Mouse (Mus musculus): ENCODE measurements at regions not wholly inside any gene's neighbourhood (a gene's known extent, or its start where the extent isn't known, plus 50 kb on each side); places are given as distances from the start of the nearest gene placed in this dataset.

DNA sequence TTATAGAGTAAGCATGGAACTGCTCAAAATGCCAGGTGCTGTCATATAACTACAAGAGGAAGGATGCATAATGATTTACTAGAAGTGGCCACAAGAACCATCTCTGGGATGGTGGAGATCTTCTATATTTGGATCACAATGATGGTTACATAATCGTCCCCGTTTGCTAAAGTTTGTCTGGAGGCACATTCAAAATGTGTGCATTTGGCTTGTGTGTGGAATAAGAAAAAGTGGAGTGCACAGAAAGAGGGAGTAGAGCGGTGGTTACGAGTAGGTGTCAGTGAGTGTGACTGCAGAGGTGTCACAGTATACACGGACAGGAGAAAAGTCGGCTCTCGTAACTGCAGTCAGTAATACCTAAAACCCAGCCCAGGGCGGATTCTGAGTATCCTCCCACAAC lies 238.3 kb upstream of the Cnr1 start:
- DNase-seq (ENCODE audit: low read depth, low spot score): no peak

- DNase-seq (ENCODE audit: low read depth, low spot score): no peak
These were observed 237.0 kb upstream of the Cnr1 start for GRCm38 (mm10) chr4:33687434-33687833.

- no peak for DNase-seq (ENCODE audit: low read depth, low spot score)
These were observed 231.0 kb upstream of the Cnr1 start for GRCm38 (mm10) chr4:33693441-33693840.

DNA sequence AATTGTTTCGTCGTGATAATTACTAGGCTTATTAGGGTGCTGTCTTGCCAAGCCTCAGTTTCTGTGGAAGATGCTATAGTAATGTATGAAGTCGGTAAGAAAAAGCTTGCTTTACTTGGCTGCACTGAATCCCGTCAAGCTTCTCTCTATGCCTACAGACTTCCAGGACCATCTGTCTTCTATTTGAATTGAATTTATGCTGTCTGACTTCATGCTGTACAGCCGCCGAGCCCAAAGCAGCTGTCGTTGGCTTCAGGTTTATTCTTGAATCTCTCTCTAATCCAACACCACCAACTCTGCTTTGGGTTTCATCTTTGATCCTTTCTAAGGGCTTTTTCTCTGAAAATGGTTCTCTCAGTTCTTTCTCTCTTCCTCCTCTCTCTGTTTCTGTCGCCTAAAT lies 227.4 kb upstream of the Cnr1 start:
- no peak for DNase-seq (ENCODE audit: low read depth, low spot score)

GRCm38 (mm10) chr4:33702028-33702666 lies 222.2 kb upstream of the Cnr1 start:
- DNase-seq (ENCODE audit: low read depth, low spot score): no peak

DNA sequence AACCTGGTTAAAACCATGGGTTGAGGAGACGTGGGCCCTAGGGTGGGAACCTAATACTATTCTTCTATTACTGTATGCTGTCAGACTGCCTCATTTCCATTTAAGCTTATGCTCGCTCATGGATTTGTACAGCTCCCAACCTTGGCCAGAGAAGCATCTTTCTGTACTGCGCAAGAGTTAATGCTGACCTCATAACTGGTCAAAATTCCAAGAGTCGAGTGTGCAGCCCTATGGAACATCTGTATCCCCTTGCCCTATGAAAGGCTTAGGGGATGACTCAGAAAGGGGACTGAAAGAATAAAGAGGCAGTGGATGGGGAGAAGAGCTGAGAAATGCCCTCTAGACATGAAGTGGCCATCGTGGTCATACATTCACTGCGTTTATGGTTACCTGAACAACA lies 218.7 kb upstream of the Cnr1 start:
- DNase-seq (ENCODE audit: low read depth, low spot score): no peak

- no peak for DNase-seq (ENCODE audit: low read depth, low spot score)
These were observed 217.6 kb upstream of the Cnr1 start for GRCm38 (mm10) chr4:33706785-33707184.

DNA sequence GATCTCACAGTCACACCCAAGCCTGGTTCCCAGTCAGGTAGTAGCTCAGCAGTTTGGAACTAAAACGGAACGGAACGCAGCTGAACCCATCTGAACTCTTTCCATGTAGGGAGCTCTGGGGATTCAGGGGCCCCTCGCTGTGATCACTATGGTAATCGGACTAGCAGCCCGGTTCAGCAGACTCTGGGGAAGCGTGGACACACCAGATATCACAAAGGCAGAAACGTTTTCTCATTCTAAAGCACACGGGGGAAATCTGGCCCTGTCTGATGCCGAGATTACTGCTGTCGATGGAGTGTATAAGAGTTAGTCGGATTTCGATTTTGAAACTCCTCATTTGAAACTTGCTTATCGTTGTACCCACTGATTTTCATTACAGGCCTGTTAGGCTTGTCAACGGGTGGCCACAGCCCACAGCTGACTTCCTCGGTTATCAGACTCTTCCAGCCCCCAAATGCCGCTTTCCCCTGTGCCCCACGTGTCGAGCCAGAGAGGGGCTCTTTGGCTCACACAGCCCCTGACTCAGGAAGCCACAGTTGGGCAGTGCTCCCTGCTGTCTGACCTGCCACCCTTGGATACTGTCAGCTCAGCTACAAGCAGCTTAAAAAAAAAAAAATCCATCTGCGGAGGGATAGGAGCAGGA lies 207.8 kb upstream of the Cnr1 start:
- no peak for DNase-seq (ENCODE audit: low read depth, low spot score)

DNA sequence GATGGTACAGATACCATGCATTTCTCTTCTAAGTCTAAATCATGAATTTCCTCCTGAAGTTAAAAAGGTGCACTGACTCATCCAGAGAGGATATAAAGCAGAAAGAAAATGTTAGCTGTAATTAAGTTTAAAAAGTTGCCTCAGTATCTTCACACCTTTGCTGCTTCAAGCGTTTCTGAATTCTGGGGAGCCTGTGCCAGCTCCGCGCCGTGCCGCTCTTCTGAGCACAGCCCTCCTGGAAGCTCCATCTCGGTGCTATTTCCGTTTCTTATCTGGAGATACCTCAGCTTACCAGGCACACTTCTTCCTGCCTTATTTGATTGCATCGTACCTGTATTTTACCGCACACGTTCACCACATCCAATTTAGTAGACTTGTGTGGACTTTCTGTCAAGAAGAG lies 203.4 kb upstream of the Cnr1 start:
- no peak for DNase-seq (ENCODE audit: low read depth, low spot score)

DNA sequence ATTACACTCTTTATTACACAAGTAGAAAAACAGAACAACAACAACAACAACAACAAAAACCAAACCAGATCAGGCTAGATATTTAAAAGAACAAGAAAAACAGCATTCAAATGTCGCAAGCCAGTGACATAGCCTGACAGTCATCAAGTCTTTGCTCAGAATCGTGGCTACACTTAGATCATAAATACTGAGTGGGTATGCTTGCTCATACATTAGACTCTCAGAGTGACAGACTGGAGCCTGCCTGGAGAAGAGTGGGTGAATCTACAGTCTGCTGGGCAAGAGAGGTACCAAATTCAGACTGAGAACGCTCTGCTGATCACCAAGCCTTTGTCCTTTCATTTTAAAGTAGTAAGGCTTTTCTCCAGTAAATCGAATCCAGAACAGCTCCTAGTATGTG lies 202.4 kb upstream of the Cnr1 start:
- DNase-seq (ENCODE audit: low read depth, low spot score): no peak

DNA sequence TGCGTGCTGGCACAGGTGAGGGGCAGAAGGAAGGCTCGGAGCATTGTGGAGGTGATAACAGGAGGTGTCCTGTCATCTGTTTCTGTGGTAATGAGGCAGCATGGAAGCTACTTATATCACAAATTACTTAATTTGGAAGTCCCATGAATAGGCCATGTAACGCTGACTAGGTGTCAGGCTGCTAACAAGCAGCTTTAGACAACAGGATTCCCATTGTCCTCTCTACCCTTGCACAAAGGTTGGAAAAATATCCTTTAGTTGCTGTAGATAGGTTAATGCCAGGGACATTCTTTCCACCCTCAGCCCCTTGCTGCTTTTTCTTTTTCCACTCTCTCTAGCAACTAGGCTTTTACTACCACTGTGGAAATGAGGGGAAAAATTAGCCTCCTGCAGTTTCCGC lies 192.6 kb upstream of the Cnr1 start:
- no peak for DNase-seq (ENCODE audit: low read depth, low spot score)

DNA sequence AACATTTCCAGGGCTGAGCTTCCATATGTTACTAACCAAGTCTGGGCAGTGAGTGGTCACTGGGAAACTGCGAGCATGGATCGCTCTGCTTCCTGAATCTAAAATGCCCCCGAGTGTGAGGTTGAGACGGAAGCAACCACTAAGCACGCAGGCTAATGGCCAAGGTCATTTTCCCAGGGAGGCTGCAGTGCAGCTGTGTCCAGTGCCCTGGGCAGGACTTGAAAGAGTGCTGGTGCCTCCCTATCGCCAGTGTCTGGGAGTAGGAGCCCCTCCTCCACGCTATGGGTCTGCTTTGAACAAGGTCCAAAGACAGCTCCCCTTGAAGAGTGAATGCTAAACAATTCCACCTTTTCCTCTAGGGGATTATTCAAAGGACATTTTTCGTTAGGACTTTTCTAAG lies 189.5 kb upstream of the Cnr1 start:
- no peak for DNase-seq (ENCODE audit: low read depth, low spot score)

DNA sequence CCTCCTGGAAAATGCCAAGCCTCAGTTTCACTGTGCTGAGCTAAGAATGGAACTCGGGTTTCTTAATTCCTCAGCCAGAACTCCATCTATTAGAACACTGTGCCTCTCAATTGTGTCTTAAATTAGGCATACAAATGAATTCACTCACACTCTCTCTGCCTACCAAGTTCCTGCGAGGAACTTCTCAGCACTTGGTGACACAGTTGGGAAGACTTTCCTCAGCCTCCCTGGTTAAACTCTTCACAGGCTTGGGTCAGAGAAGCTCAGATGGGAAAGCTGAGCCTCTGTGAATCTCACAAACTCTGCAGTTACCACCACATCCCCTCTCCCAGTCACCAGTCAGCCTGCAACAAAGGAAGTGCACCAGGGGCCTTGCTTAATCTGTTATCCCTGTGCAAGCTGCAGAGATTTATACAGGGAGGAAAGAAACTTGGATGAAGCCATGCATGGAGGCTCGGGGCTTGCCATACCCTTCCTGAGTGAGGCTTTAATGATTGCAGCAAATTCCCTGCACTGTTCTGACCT lies 188.9 kb upstream of the Cnr1 start:
- no peak for DNase-seq (ENCODE audit: low read depth, low spot score)

DNA sequence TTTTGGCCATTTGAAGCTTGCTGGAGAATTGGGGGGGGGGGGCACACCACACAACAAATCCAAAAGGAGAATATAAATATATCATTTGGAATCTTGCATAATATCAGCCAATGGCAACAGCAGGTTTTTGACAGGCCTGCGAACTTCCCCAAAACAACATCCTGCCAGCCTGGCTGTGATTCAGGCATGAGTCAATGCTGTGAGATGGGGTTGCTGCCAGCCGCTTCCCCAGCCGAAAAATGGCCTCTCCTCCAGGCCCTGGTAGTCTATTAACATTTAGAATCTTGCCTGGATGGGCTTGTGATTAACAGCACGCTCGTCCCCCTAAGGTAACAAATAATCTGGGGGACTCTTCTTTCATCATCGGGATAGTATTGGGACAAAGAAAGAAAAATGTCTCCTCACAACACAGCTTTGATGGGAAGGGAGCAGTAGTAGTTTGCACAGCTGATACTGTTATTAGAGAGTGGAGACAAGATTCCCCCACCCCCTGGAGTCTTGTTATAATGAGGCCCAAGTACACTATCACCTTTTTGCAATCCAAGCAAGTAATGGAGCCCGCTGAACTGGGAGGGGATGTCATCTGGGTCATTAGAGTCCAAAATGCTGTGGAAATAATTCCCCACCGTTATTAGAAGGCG lies 188.2 kb upstream of the Cnr1 start:
- DNase-seq (ENCODE audit: low read depth, low spot score): no peak

DNA sequence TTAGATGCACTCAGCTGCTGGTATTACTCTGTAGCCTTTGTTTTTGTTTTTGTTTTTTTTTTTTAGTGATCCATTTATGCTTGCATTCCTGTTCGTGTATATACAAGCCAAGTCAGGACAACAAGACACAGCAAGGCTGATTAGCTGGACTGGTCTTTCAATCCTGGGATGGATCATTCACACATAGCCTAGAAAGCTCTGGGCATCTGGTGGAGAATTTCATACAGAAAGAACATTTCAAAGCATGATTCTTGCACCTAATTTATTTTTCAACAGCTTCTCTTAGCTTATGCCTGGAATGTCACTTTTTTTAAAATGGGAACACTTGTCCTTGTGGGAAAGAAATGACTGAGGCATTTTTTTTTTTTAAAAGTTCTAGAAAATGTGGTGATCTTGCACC lies 187.1 kb upstream of the Cnr1 start:
- no peak for DNase-seq (ENCODE audit: low read depth, low spot score)

DNA sequence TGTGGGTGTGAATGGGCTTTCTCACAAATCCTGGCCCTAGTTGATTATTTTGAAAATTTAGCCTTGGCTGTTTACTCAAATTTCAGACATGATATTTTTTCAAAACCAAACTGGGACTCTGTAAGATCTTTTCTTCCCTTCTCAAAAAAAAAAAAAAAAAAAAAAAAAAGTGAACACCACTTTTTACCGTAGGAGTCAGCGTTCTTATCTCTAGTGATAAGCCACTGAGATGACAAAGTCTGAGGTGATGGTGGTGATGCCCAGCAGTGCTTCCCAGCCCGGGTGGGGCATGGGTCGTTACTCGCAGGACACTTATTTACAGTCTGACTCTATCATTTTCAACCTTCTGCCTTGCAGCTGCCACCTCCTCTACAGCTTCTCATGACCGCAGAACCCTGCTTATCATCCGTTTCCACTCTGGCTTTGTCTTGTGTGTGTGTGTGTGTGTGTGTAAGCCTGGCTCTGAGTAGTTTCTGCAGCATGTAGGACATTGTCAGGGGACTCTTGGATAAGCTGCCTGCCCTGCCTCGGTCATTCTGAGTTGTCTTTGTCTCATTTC lies 186.5 kb upstream of the Cnr1 start:
- DNase-seq (ENCODE audit: low read depth, low spot score): no peak

DNA sequence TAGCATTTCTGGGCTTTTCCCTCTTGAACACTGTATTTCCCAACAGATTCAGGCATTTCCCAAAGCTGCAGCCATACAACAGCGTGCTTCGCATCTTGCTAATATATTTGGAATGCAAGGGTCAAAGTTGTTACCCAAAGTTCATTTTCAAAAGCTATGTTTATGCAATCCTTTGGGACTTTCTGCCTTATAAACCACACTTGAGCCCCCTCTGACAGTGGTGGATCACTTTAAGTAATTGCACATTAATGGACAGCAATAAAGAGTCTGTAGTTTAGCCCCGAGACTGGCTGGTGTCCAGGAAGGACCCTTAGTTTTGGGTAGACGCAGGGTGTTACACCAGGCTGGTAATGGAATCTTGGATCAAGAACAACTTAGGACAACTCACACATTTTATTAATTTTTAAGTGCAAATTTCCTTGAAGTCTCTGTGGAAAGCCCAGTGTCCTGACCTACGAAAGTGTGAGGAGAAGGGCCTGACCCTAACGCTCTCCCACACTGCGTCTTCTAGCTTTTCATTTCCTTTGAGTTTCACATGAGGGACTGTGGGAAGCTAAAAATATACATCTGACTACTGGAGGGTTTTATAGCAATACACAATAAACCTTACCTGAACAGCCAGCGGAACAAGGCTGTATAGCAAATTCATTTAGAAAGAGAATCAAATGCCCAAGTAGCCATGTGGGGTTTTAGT lies 185.0 kb upstream of the Cnr1 start:
- no peak for DNase-seq (ENCODE audit: low read depth, low spot score)

DNA sequence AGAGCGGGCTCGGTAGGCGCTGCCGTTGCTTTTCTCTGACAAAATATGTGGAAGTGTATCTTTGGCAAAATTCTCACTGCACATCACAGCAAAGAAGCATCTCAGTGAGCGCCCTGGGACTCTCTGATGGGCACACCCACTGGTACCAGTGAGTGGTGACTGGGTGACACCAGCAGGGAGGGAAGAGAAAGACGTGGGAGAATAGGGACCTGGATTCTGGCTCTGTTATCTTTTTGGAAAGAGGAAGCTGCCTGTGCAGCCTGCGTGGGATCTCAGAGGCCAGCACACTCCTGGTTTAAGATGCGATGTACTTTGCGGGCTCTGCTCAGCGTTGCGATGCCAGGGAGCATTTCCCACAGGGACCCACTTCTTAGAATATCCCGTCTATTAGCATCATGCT lies 183.4 kb upstream of the Cnr1 start:
- DNase-seq (ENCODE audit: low read depth, low spot score): no peak

DNA sequence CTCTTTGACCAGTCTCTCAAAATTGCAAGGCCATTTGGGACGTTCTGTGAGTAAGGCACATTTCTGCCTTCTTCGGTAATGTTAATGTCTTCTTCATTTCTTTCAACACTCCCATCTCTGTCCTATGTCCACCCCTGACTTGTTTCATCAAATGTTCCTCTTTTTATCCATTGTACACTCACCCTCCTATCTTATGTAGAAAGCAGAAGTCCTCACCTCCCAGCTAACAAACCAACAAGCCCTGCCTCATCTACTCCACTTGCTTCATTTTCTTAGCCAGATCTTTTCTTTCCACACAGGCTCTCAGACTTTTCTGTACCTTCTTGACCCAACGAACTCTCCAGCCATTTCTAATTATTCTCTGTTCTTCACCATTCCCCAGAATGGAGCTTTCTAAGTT lies 179.2 kb upstream of the Cnr1 start:
- DNase-seq (ENCODE audit: low read depth, low spot score): no peak

GRCm38 (mm10) chr4:33747316-33747895 lies 177.0 kb upstream of the Cnr1 start:
- DNase-seq (ENCODE audit: low read depth, low spot score): no peak

DNA sequence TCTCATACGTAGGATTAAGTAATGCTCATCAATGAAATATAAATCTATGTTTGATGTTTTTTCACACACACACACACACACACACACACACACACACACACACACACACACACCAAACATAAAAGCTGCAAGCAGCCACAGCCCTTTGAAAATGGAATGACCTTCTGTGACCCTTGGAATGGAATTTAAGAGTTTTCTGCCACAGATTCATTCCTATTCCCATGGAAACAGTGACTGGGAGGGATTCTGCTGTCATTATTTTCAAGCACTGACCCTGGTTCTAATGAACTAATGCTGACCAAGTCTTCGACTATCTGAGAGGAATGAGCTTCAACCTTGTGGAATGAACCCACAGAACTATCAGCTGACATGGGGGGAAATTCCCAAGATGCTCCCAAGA lies 156.7 kb upstream of the Cnr1 start:
- DNase-seq (ENCODE audit: low read depth, low spot score): no peak

GRCm38 (mm10) chr4:33786027-33786426 lies 138.4 kb upstream of the Cnr1 start:
- DNase-seq (ENCODE audit: low read depth, low spot score): no peak
